Mouse (Mus musculus) thymus, adult 18-20 months (tissue): ENCODE results near the gene Rnf130.

Experiments
- DNase-seq, 2 experiments: peaks; one replicate each; pipeline ENCODE4 v3.0.0; 2022; ENCODE audit warnings: mixed read lengths in 2 of 2

Rnf130 gene

DNA sequence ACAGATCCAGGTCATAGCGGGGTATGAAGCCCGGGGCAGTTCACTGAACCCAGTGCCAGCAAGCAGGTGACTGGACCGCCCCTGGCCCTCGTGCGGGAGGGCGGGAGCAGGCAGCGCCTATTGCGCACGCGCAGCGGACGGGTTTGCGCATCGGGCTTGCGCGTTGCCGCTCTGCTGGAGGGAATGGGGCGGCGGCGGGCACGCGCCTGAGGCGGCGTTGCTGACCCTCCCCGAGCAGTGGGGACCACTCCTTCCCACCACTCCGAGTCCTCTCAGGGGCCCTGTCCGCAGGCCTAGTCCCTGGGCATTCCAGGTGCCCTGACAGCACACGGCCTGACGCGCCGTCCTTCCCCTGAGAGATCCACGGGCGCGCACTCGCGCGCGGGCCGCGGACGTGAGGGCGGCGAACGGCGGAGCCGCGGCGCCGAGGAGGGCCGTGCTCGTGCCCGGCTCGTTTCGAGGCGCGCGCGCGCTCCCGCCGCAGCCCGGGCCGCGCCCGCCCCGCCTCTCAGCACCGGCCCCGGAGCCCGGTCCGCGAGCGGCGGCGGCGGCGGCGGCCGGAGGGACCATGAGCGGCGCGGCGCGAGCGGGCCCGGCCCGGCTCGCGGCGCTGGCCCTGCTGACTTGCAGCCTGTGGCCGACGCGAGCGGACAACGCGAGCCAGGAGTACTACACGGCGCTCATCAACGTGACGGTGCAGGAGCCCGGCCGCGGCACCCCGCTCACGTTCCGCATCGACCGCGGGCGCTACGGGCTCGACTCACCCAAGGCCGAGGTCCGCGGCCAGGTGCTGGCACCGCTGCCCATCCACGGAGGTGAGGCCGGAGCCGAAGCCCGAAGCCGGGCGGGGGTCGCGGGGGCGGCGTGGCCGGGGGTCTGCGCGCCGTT lies at the start of gene Rnf130:
Gene Rnf130 (plus strand): TSS at position 514 of the 888 bp plus-strand sequence.
- DNase-seq, result peak; percentile 86 to 90

GRCm38 (mm10) chr11:49977963-49978568 lies 47.1 kb upstream of the Rnf130 start:
- DNase-seq, result no peak

GRCm38 (mm10) chr11:49978935-49979334 lies 46.2 kb upstream of the Rnf130 start:
- no peak for DNase-seq

DNA sequence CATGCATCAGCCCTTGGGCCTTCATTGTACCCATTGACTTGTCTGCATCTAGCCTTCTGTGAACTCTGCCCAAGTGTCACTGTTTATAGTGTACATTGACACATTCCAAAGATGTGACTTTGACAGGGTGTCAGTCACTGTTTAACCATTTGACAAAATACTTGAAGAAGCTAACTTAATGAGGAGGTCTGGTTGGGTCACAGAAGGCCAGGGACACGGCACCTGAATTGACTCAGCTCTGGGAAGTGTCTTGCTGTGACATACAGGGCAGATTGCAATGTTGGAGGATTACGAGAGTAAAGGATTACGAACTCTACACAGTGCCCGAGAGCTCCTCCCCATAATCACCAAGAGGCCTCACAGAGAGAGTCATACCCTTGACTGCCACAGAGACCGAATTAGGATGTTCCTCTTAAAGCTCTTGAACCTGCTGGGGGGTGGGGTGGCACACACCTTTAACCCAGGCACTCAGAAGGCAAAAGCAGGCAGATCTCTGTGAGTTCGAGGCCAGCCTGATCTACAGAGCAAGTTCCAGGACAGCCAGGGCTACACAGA lies 44.4 kb upstream of the Rnf130 start:
- DNase-seq, result no peak

- no peak for DNase-seq
These were observed 43.7 kb upstream of the Rnf130 start for GRCm38 (mm10) chr11:49981321-49981963.

DNA sequence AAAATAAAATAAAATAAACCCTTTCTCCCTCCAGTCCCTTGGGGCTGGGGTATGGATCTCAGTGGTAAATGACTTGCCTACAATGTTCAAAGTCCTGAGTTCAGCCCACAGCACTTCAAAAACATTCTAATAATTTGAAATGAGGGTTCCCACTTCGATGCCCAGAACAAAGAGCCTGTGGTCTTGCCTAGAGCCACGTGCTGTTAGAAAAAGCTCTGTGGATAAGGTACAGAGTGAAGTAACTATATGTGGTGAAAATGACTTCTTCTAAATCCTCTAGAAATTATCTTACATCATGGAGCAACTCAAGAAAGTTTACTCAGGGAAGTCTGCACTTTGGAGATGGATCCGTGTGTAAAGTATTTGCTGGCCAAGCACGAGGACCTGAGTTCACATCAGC lies 43.1 kb upstream of the Rnf130 start:
- no peak for DNase-seq

DNA sequence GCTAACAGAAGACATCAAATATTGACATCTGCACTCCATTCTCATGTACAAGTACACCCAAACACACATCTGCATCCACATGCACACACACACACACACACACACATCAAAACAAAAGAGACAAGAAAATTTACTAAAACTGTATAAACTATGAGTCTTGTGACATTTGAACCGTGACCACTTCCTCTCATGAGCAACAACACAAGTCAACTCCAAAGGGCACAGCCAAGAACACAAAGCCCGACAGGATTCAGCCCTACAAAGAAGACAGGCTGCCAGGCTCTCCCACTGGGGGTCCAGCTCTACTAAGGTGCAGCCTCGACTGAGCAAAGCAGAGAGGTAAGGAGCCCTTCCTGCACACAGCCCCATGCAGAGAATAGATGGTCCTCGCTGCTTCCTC lies 42.3 kb upstream of the Rnf130 start:
- DNase-seq, result no peak

GRCm38 (mm10) chr11:49983875-49984552 lies 41.1 kb upstream of the Rnf130 start:
- no peak for DNase-seq

DNA sequence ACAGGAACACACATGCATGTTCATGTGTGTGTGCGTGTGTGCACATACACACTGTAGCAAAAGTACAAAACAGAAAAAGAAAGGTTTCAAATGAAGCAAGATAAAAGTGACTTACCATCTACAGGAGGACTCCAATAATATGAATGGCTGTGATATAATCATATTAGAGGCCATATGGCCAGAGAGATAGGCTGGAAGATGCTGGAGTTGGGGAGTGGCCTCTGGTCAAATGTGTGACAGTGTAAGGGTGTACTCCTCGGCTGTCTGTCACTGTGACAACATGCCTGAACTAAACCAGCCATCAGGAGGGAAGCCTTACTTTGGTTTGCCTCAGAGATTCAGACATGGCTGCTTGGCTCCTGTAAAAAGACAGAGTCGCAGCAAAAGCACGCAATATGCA lies 40.1 kb upstream of the Rnf130 start:
- no peak for DNase-seq

GRCm38 (mm10) chr11:49986277-49987036 lies 38.7 kb upstream of the Rnf130 start:
- no peak for DNase-seq

- no peak for DNase-seq
These were observed 30.6 kb upstream of the Rnf130 start for GRCm38 (mm10) chr11:49994536-49994935.

DNA sequence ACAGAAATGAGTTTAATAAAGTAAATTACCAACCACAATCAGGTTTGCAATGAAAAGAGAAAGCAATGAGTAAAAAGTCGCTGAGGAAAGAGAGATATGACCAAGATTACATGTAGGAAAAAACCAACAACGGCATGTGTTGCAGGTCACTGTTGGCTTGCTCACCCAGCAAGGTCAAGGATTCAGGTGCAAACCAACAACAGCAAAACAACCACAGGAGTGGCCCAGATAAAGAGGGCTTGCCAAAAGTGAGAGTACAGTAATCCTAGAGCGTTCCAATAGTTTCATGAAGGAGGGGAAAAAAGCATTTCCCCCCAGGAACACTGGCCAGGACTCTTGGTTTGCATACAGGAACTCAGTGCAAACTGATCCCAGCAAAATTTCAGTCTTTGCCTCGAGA lies 28.7 kb upstream of the Rnf130 start:
- DNase-seq, result no peak

DNA sequence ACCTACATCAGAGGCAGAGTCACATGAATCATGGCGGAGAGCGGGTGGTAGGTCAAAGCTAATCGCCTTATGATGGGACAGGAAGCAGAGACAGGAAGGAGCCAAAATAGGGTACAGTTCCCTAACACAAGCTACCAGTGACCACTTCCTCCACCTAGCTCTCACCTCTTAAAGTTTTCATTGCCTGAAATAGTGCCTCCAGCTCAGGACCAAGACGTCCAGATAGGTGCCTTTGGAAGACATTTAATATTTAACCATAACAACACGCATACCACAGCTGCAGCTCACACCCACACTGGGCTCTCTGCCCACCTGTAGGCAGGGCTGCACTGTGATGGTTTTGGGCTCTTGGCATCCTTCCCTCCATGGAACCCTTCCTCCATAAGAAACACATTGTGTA lies 27.8 kb upstream of the Rnf130 start:
- no peak for DNase-seq

DNA sequence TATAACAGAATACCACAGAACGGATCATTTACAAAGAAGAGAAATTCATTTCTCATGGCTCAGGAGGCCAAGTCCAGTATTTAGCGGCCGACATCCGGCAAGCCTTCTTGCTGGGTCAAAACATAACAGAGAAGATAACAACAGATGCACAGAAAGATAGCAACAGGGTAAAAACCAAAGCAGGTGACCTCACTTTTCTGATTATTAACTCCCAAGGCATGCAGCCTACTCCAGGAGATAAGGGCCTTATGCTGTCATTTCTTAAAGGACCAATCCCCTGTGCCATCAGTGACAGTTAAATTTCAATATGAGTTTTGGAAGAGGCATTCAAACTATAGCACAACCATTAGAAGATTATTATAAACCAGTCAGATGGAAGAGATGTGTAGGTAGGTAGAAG lies 22.3 kb upstream of the Rnf130 start:
- no peak for DNase-seq

GRCm38 (mm10) chr11:50007776-50008175 lies 17.4 kb upstream of the Rnf130 start:
- no peak for DNase-seq

GRCm38 (mm10) chr11:50008231-50008630 lies 16.9 kb upstream of the Rnf130 start:
- DNase-seq, result no peak

- DNase-seq, result no peak
These were observed 12.1 kb upstream of the Rnf130 start for GRCm38 (mm10) chr11:50013016-50013415.

DNA sequence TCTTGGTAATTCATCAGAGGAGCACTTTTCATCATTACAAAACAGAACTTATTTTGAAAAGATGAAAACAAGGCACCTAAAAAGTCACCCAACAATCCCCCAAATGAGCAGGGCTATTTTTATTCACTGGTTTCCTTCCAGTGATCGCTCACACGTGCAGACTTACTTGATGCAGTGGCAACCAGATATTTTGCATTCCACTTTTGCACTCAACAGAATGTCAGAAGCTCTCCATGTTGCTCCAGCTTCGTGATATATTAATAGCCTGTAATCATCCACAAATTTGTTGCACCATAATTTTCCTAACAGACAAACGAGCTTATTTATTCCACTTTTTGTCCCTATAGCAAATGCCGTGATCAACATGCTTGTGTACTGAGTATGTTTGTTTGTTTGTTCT lies 8.6 kb upstream of the Rnf130 start:
- DNase-seq, result no peak

- DNase-seq, result no peak
These were observed 7.6 kb upstream of the Rnf130 start for GRCm38 (mm10) chr11:50017511-50017910.

- DNase-seq, result no peak
These were observed 6.3 kb upstream of the Rnf130 start for GRCm38 (mm10) chr11:50018848-50019247.

GRCm38 (mm10) chr11:50022085-50022484 lies 3.1 kb upstream of the Rnf130 start:
- no peak for DNase-seq

DNA sequence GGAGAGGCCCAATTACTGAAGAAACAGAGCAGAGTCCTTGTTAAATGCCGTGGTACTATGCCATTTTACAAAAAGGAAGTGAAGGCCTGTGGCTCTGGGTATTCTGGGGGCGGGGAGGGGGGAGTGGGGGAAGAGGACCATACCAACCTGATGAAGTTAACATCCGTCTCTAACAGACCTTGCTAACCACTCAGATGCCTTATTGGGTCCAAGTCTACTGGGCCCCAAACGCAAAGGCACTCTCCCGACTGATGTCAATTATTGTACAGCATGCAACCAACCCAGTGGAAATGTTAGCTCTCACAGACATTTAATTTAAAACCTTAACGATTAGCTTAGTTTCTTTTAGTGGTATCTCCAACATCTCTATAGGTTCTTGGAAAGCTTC lies 707 bp upstream of the Rnf130 start:
- DNase-seq, result no peak
